Mouse (Mus musculus) heart, embryonic 11.5 days (tissue): Measurements from ENCODE around the gene Pdxdc1. TPM values are rescaled to one million over a fixed set of nuclear protein-coding genes. Genes with fewer than 3 reads are reported as not detected.

Experiments
- ATAC-seq: fragments of 200-750 bp; cut with Nextera tagmentation; replicated peaks from 2 replicates; pipeline ENCODE4 v1.8.0; 2017; ENCODE audit warnings: moderate library complexity; ENCODE audit not compliant: insufficient number of reproducible peaks, low FRiP score, low TSS enrichment
- H3K27ac ChIP-seq: fragments of 300-500 bp; sonication (generic); 2 replicates; pipeline ENCODE4 v1.5.1; 2014; ENCODE audit warnings: mild to moderate bottlenecking, low read depth, low read length
- H3K27me3 ChIP-seq: fragments of 300-500 bp; sonication (generic); 2 replicates; pipeline ENCODE4 v1.6.1; 2014; ENCODE audit warnings: mild to moderate bottlenecking, low read length, mixed read lengths; ENCODE audit not compliant: control insufficient read depth, insufficient read depth
- H3K36me3 ChIP-seq: fragments of 300-500 bp; sonication (generic); 2 replicates; pipeline ENCODE4 v1.6.1; 2014; ENCODE audit warnings: mild to moderate bottlenecking, low read length, moderate library complexity, mixed read lengths; ENCODE audit not compliant: control insufficient read depth, insufficient read depth
- H3K4me1 ChIP-seq: fragments of 300-500 bp; sonication (generic); 2 replicates; pipeline ENCODE4 v1.6.1; 2014; ENCODE audit warnings: low read length; ENCODE audit not compliant: control insufficient read depth, insufficient read depth
- H3K4me2 ChIP-seq: fragments of 300-500 bp; sonication (generic); 2 replicates; pipeline ENCODE4 v1.6.1; 2014; ENCODE audit warnings: mild to moderate bottlenecking, moderate library complexity
- H3K4me3 ChIP-seq: fragments of 300-500 bp; sonication (generic); 2 replicates; pipeline ENCODE4 v1.5.1; 2014; ENCODE audit warnings: low read depth, low read length
- H3K9ac ChIP-seq: fragments of 300-500 bp; sonication (generic); 2 replicates; pipeline ENCODE4 v1.6.1; 2014; ENCODE audit warnings: mild to moderate bottlenecking, low read depth, low read length, moderate library complexity
- H3K9me3 ChIP-seq: fragments of 300-500 bp; sonication (generic); replicated peaks from 2 replicates; pipeline ENCODE4 v1.6.1; 2016; ENCODE audit warnings: low read length; ENCODE audit not compliant: control insufficient read depth
- WGBS: fragments of 180-500 bp; shearing (Covaris S2); extraction: QIAGEN DNeasy Blood & Tissue Kit; methylation state at CpG from one replicate; pipeline ENCODE4 v1.1.7; 2014; ENCODE audit not compliant: insufficient replicate concordance; 5-methylcytosine and 5-hydroxymethylcytosine counted together
- polyA plus RNA-seq: library from polyadenylated mRNA; unstranded; fragments of >200 nt; fragmentation: Nextera tagmentation; extraction: Ambion mirVana; gene quantifications from 2 replicates; pipeline ENCODE4 v1.2.1, GENCODE M21; 2014

The Pdxdc1 gene
- polyA plus RNA-seq, 1 experiment from 2014 or later = 64.6 TPM

DNA sequence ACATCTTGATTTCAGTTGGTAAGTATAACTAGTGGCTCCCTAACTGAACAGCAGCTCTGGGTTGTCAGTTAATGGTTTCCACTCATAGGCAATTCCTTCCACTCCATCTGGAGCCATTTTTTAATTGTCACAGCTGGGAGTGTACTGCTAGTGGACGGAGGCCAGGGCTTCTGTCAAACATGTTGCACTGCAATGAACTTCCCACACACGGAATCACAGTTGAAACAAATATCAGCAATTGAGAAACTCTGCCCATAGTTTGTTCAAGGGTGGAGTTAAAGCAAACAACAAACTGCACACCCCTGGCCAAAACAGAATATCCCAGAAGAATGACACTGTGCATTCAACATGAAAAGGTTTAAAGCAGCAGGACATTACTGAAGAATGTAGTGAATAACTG, 4.0 kb downstream of the Pdxdc1 start:
- Histone ChIP-seq H3K4me3 (no peak overlapping the region), H3K9ac (no peak overlapping the region), H3K36me3 (no peaks in the 10 kb centered on the region; the same call in 1 of the 2 replicates), H3K9me3 (no peaks in the 10 kb centered on the region), H3K4me2 (no peak overlapping the region), H3K27ac (no peak overlapping the region), H3K27me3 (no peaks in the 10 kb centered on the region), H3K4me1 (peaks cover 10% of the 10 kb centered on the region)
- ATAC-seq = no peak
- 82% methylated on average over 2 of the region's 2 CpGs for WGBS

DNA sequence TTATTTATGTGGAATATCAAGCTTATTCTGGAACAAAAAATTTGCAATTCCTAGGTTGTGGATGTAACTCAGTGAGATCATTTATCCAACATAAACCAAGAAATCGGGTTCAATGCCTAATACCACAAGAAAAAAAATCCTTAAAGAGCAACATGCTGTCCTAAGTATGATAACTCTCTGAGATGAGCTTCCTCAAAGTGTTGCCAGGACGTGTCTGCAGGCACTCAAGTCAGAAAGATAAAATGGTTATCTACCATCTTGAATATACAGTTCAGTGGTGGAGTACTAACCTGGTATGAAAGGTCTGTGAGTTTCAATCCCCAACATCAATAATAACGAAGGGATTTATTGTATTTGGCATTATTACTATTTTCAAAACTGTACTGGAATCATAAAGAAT, 6.6 kb downstream of the Pdxdc1 start:
- Histone ChIP-seq H3K27ac (no peak overlapping the region), H3K27me3 (no peaks in the 10 kb centered on the region), H3K9ac (no peak overlapping the region), H3K36me3 (no peaks in the 10 kb centered on the region; the same call in 1 of the 2 replicates), H3K4me3 (no peak overlapping the region), H3K4me1 (peaks cover under 1% of the 10 kb centered on the region), H3K9me3 (no peaks in the 10 kb centered on the region), H3K4me2 (no peak overlapping the region)
- 72% methylated on average over 3 of the region's 3 CpGs for WGBS
- no peak for ATAC-seq

DNA sequence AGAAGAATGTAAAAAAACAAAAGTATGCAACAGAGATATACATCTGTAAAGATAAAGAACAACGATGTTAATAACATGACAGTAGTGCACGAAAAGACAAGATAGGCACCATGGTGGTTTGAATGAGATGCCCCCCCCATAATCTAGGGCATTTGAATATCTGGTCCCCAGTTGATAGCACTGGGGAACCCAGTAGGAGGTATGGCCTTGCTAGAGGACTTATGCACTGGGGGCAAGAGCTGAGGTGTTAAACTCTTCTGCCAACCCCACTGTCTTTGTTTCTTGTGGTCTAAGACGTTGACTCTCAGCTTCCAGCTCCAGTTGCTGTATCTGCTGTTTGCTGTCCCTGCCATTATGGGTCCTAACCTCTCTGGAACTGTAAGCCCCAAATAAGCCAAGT, 7.2 kb downstream of the Pdxdc1 start:
- no peak for ATAC-seq
- 81% methylated on average over 3 of the region's 3 CpGs for WGBS

DNA sequence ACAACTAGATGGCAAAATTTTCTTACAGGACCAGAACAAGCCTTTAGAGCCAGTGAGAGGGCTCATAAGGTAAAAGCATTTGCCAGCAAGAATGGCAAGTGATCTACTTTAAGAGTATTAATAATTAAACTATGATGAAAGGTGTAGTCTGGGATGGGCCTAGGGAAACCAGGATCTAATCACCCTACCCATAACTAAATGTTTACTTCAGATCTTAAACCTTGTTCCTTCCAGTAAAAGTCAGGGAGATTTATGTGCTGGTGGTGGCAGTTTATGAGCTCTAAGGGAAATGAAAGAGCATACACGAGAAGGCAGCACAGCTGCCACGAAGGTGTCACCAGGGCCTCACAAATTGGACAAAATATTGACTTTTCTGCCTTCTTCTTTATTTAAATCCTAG, 8.8 kb downstream of the Pdxdc1 start:
- Histone ChIP-seq H3K4me2 (no peak overlapping the region), H3K4me3 (no peak overlapping the region), H3K36me3 (no peaks in the 10 kb centered on the region; the same call in 1 of the 2 replicates), H3K27ac (no peak overlapping the region), H3K4me1 (no peaks in the 10 kb centered on the region; the same call in 1 of the 2 replicates), H3K9me3 (no peaks in the 10 kb centered on the region), H3K27me3 (no peaks in the 10 kb centered on the region), H3K9ac (no peak overlapping the region)
- ATAC-seq = no peak
- WGBS = 83% methylated on average over 2 of the region's 2 CpGs

More for the DNA sequence above, 7.2 kb downstream of the Pdxdc1 start:
- H3K9ac ChIP-seq = no peak overlapping the region
- H3K27me3 ChIP-seq = no peaks in the 10 kb centered on the region
- no peaks in the 10 kb centered on the region for H3K9me3 ChIP-seq
- no peaks in the 10 kb centered on the region; the same call in 1 of the 2 replicates for H3K4me1 ChIP-seq
- no peak overlapping the region for H3K27ac ChIP-seq
- no peaks in the 10 kb centered on the region; the same call in 1 of the 2 replicates for H3K36me3 ChIP-seq
- H3K4me3 ChIP-seq = no peak overlapping the region
- H3K4me2 ChIP-seq = no peak overlapping the region

DNA sequence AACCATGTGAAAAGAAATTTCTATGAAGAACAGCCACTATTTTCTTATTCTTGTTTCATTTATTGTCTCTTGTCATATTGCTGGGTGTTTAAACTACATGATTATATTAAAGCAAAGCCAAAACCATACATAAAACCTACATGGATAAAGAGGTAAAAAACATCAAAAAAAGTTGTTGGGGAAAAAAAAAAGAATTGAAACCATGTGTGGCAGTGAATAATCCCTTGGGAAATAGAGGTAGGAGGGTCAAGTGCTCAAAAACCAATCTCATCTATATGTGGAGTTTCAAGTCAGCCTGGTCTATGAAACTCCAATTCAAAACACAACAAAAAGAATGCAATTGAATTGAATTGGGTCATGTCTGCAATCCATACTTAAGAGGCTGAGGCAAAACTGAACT, 10.1 kb downstream of the Pdxdc1 start:
- ATAC-seq = no peak
- no peak overlapping the region for H3K4me3 ChIP-seq
- no peaks in the 10 kb centered on the region for H3K27me3 ChIP-seq
- H3K9ac ChIP-seq = no peak overlapping the region
- H3K9me3 ChIP-seq = no peaks in the 10 kb centered on the region
- H3K36me3 ChIP-seq = no peaks in the 10 kb centered on the region; the same call in 1 of the 2 replicates
- no peak overlapping the region for H3K27ac ChIP-seq
- H3K4me2 ChIP-seq = no peak overlapping the region
- H3K4me1 ChIP-seq = no peaks in the 10 kb centered on the region; the same call in 1 of the 2 replicates

- ATAC-seq = no peak
- Histone ChIP-seq H3K36me3 (no peaks in the 10 kb centered on the region; the same call in 1 of the 2 replicates), H3K4me1 (no peaks in the 10 kb centered on the region; the same call in 1 of the 2 replicates), H3K27me3 (no peaks in the 10 kb centered on the region), H3K4me3 (no peak overlapping the region), H3K9me3 (no peaks in the 10 kb centered on the region), H3K27ac (no peak overlapping the region), H3K4me2 (no peak overlapping the region), H3K9ac (no peak overlapping the region)
- WGBS = 78% methylated on average over 2 of the region's 2 CpGs
Observed at GRCm38 (mm10) chr16:13890449-13890848, 12.5 kb downstream of the Pdxdc1 start.

DNA sequence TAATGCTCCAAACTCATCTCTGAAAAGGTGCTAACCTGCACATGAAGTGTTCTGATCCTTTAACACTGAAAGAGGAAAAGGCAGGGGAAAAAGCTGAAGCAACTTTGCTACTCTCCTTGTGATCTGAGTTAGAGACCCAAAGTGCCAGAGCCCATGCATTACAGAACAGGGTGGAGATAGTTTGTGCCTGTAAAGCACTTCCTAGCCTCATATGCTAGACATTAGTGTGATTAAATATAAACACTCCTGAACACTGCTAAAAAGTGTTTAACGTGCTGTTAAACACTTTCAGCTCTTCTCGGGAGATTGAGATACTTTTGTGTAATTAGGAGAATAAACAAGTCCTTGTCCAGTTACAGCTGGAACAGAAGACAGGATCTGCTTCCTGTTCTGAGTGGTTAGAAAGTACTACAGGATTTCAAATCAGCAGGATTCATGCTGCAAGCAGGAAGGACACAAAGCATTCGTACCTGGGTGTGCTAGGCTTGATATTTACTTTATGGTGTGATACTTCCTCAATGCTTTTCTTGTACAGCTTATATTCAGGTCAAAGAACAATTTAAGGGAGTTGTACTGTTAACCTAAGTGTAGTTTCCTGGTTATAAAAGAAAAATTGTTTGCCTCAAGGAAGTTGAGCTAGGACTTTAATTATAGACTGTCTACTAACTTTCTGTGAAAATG, 19.7 kb downstream of the Pdxdc1 start:
- H3K9ac ChIP-seq = no peak overlapping the region
- no peak overlapping the region for H3K27ac ChIP-seq
- 0 out of 2 replicates have a peak, but pooled peaks cover 2% of the 10 kb centered on the region for H3K36me3 ChIP-seq
- H3K27me3 ChIP-seq = no peaks in the 10 kb centered on the region
- H3K4me3 ChIP-seq = no peak overlapping the region
- no peak for ATAC-seq
- H3K4me1 ChIP-seq = no peaks in the 10 kb centered on the region
- H3K9me3 ChIP-seq = no peaks in the 10 kb centered on the region
- H3K4me2 ChIP-seq = no peak overlapping the region
- 49% methylated on average over 3 of the region's 3 CpGs for WGBS

GRCm38 (mm10) chr16:13875483-13875882, 27.4 kb downstream of the Pdxdc1 start:
- Histone ChIP-seq H3K36me3 (0 out of 2 replicates have a peak, but pooled peaks cover 8% of the 10 kb centered on the region), H3K9me3 (no peaks in the 10 kb centered on the region), H3K27me3 (no peaks in the 10 kb centered on the region), H3K4me1 (no peaks in the 10 kb centered on the region), H3K9ac (no peak overlapping the region), H3K4me2 (no peak overlapping the region), H3K4me3 (no peak overlapping the region), H3K27ac (no peak overlapping the region)
- 73% methylated on average over 4 of the region's 4 CpGs for WGBS
- no peak for ATAC-seq
